Mouse (Mus musculus): ENCODE data around the gene AC131692.1. TPM values are rescaled to one million over a fixed set of nuclear protein-coding genes. Genes with fewer than 3 reads are reported as not detected.

The AC131692.1 gene
- polyA plus RNA-seq, 1 experiment: 0.14 TPM

Other genes with a start within 250 kb of the AC131692.1 start
- gene Frmd8, start 219.1 kb upstream of the AC131692.1 start, polyA plus RNA-seq (2012; rRNA removed): 20.7 and 21.6 TPM in 2 replicates
- 19.2 and 25.1 TPM in 2 replicates for gene Slc25a45, start 216.6 kb upstream of the AC131692.1 start, polyA plus RNA-seq (2012; rRNA removed)
- gene Tigd3, start 200.3 kb upstream of the AC131692.1 start, polyA plus RNA-seq (2012; rRNA removed): 0.69 and 0.87 TPM in 2 replicates
- gene Dpf2, start 181.4 kb upstream of the AC131692.1 start, polyA plus RNA-seq (2012; rRNA removed): 87.5 and 102 TPM in 2 replicates
- 22.9 and 26.2 TPM in 2 replicates for gene Cdc42ep2, start 169.6 kb upstream of the AC131692.1 start, polyA plus RNA-seq (2012; rRNA removed)
- 32.8 and 41.0 TPM in 2 replicates for gene Pola2, start 130.2 kb upstream of the AC131692.1 start, polyA plus RNA-seq (2012; rRNA removed)
- 0.12 and 0.21 TPM in 2 replicates for gene Slc22a20, start 108.3 kb upstream of the AC131692.1 start, polyA plus RNA-seq (2012; rRNA removed)
- gene Capn1, start 78.5 kb upstream of the AC131692.1 start, polyA plus RNA-seq (2012; rRNA removed): 116 and 118 TPM in 2 replicates
- gene Syvn1, start 47.8 kb upstream of the AC131692.1 start, polyA plus RNA-seq (2012; rRNA removed): 15.5 and 24.1 TPM in 2 replicates
- gene Mrpl49, start 36.6 kb upstream of the AC131692.1 start, polyA plus RNA-seq (2012; rRNA removed): 32.4 and 33.5 TPM in 2 replicates
- gene Fau, start 36.6 kb upstream of the AC131692.1 start, polyA plus RNA-seq (2012; rRNA removed): 1,752 and 1,769 TPM in 2 replicates
- 25.8 and 26.8 TPM in 2 replicates for gene Znhit2, start 33.2 kb upstream of the AC131692.1 start, polyA plus RNA-seq (2012; rRNA removed)
- 24.1 and 33.2 TPM in 2 replicates for gene Tm7sf2, start 26.0 kb upstream of the AC131692.1 start, polyA plus RNA-seq (2012; rRNA removed)
- gene Vps51, start 17.2 kb upstream of the AC131692.1 start, polyA plus RNA-seq (2012; rRNA removed): 62.5 and 70.8 TPM in 2 replicates
- gene Tmem262, start 14.4 kb upstream of the AC131692.1 start, polyA plus RNA-seq (2012; rRNA removed): 0.21 TPM in 1 of 2 replicates, not detected in the other
- 0.31 and 0.55 TPM in 2 replicates for gene Gm28374, start 12.2 kb upstream of the AC131692.1 start, polyA plus RNA-seq (2012; rRNA removed)
- 68.5 and 81.2 TPM in 2 replicates for gene Zfpl1, start 9.5 kb upstream of the AC131692.1 start, polyA plus RNA-seq (2012; rRNA removed)
- 0.83 and 1.4 TPM in 2 replicates for gene Cdca5, start 9.4 kb upstream of the AC131692.1 start, polyA plus RNA-seq (2012; rRNA removed)
- gene Naaladl1, start 11.4 kb downstream of the AC131692.1 start, polyA plus RNA-seq (2012; rRNA removed): 0.06 and 0.13 TPM in 2 replicates
- gene Sac3d1, start 24.2 kb downstream of the AC131692.1 start, polyA plus RNA-seq (2012; rRNA removed): 14.0 and 16.8 TPM in 2 replicates
- 27.7 and 32.6 TPM in 2 replicates for gene Snx15, start 33.9 kb downstream of the AC131692.1 start, polyA plus RNA-seq (2012; rRNA removed)
- 5.1 and 9.2 TPM in 2 replicates for gene Batf2, start 46.6 kb downstream of the AC131692.1 start, polyA plus RNA-seq (2012; rRNA removed)
- 76.9 and 87.5 TPM in 2 replicates for gene Arl2, start 47.1 kb downstream of the AC131692.1 start, polyA plus RNA-seq (2012; rRNA removed)
- gene Majin, start 90.0 kb downstream of the AC131692.1 start, polyA plus RNA-seq (2012; rRNA removed): 0.52 and 0.60 TPM in 2 replicates
- gene Gpha2, start 132.0 kb downstream of the AC131692.1 start, polyA plus RNA-seq (2012; rRNA removed): 0.31 and 0.83 TPM in 2 replicates
- 31.0 and 38.3 TPM in 2 replicates for gene Ppp2r5b, start 141.5 kb downstream of the AC131692.1 start, polyA plus RNA-seq (2012; rRNA removed)
- 11.4 and 15.7 TPM in 2 replicates for gene Atg2a, start 147.2 kb downstream of the AC131692.1 start, polyA plus RNA-seq (2012; rRNA removed)
- 73.6 and 86.5 TPM in 2 replicates for gene Ehd1, start 182.3 kb downstream of the AC131692.1 start, polyA plus RNA-seq (2012; rRNA removed)
- 22.7 and 27.0 TPM in 2 replicates for gene Cdc42bpg, start 212.0 kb downstream of the AC131692.1 start, polyA plus RNA-seq (2012; rRNA removed)
- gene Men1, start 240.6 kb downstream of the AC131692.1 start, polyA plus RNA-seq (2012; rRNA removed): 34.3 and 37.7 TPM in 2 replicates
- gene Map4k2, start 246.7 kb downstream of the AC131692.1 start, polyA plus RNA-seq (2012; rRNA removed): 63.7 and 88.3 TPM in 2 replicates

Data from urinary bladder, adult 2 months (tissue).